In the genomic region with DNA sequence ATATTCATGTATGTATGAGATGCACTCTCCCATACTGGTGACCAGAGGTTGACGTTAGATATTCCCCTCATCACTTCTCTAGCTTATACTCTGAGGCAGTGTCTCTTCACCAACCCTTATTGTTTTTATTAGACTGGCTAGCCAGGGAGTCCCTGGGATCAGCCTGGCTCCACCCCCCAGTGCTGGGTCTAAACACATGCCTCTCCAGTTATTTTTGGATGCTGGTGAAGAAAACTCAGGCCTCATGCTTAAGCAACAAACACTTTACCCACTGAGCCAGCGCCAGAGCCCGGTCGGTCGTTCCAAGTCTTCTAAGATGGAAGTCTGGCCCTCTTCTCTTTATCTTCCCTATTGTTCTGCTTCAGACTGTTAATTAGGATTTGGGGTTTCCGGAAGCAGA, we compare ENCODE assay signal across 11 mouse cellular contexts. TPM values are rescaled to one million over a fixed set of nuclear protein-coding genes. Genes with fewer than 3 reads are reported as not detected.
A peak's percentile ranks its signal among the peaks of the same experiment; 100 is the strongest.
DNase-seq lines count a peak whose midpoint lies in the region; ATAC-seq lines count a peak whose summit lies in the region.
"Had no signal": no experiment of that assay in that cellular context is flagged by ENCODE, and none has a peak within 500 bp of the region (broad histone marks: within the 10 kb centered on the region; RNA-seq: fewer than 3 reads in every experiment).

No protein-coding gene starts in this region.

- H3K4me1 ChIP-seq in heart, embryonic 10.5 days = peaks cover 12% of the 10 kb centered on the region; the same call in 1 of the 2 replicates
- H3K4me1 ChIP-seq in hindbrain, embryonic 14.5 days (replicated peaks; ENCODE audit: control insufficient read depth, insufficient read depth, low read length) = no peaks in the 10 kb centered on the region
- H3K4me1 ChIP-seq: liver, embryonic 12.5 days had no signal

- no peak overlapping the region for H3K4me2 ChIP-seq in hindbrain, embryonic 14.5 days (replicated peaks)
- H3K4me2 ChIP-seq: liver, embryonic 12.5 days had no signal

- peak; percentile 21 for DNase-seq in adrenal gland, postnatal 14 days
- DNase-seq in adrenal gland, postnatal 4 days (ENCODE audit: low spot score in 2 of 2) = no peak
- peak; percentile 32 for DNase-seq in Muller cell, postnatal 12 days (ENCODE audit: inconsistent ontology term)
- no peak for DNase-seq in heart, embryonic 10.5 days (ENCODE audit: low spot score)
- DNase-seq in heart, postnatal 4 days = peak; percentile 63
- DNase-seq in hindbrain, embryonic 14.5 days (ENCODE audit: low spot score) = no peak
- DNase-seq in left cerebral cortex, postnatal 14 days (ENCODE audit: low spot score in 2 of 2) = no peak

- H3K9me3 ChIP-seq in heart, embryonic 10.5 days = no peaks in the 10 kb centered on the region
- H3K9me3 ChIP-seq in hindbrain, embryonic 14.5 days (ENCODE audit: control insufficient read depth, low read length) = no peaks in the 10 kb centered on the region
- H3K9me3 ChIP-seq: liver, embryonic 12.5 days had no signal

- H3K9ac ChIP-seq in hindbrain, embryonic 14.5 days = no peak overlapping the region
- H3K9ac ChIP-seq: liver, embryonic 12.5 days had no signal

- peak overlapping the region; percentile 78 for H3K27ac ChIP-seq in heart, embryonic 10.5 days
- no peak overlapping the region for H3K27ac ChIP-seq in hindbrain, embryonic 14.5 days
- H3K27ac ChIP-seq: liver, embryonic 12.5 days had no signal

- H3K36me3 ChIP-seq in heart, embryonic 10.5 days = no peaks in the 10 kb centered on the region
- no peaks in the 10 kb centered on the region for H3K36me3 ChIP-seq in hindbrain, embryonic 14.5 days (replicated peaks; ENCODE audit: control insufficient read depth, insufficient read depth)
- H3K36me3 ChIP-seq: liver, embryonic 12.5 days had no signal

- H3K4me3 ChIP-seq in heart, embryonic 10.5 days = no peak overlapping the region
- H3K4me3 ChIP-seq in hindbrain, embryonic 14.5 days (replicated peaks; ENCODE audit: low read length) = no peak overlapping the region
- H3K4me3 ChIP-seq: erythroblast, embryonic 14.5 days; liver, embryonic 12.5 days had no signal

- ATAC-seq in frontal cortex, adult (ENCODE audit: low TSS enrichment) = no peak
- ATAC-seq in hindbrain, embryonic 14.5 days (ENCODE audit: low FRiP score) = no peak
- ATAC-seq: intestine, postnatal 0 days; liver, embryonic 12.5 days had no signal

- 53% methylated on average over 6 of the region's 6 CpGs for WGBS in heart, embryonic 10.5 days
- WGBS in hindbrain, embryonic 14.5 days = 69% methylated on average over 6 of the region's 6 CpGs

- no peaks in the 10 kb centered on the region for H3K27me3 ChIP-seq in heart, embryonic 10.5 days (ENCODE audit: insufficient read depth, poor library complexity, severe bottlenecking)
- no peaks in the 10 kb centered on the region for H3K27me3 ChIP-seq in hindbrain, embryonic 14.5 days (ENCODE audit: control insufficient read depth, insufficient read depth, low read length)
- H3K27me3 ChIP-seq: liver, embryonic 12.5 days had no signal

- intact Hi-C loops in left cerebral cortex, postnatal 14 days (cut with DNase I) = no loop called here

RNA-seq across cellular contexts. Expression of a gene that starts 53.6 kb away (rescaled TPM):
- 34.2 and 42.8 TPM in 2 replicates for total RNA-seq in adrenal gland, postnatal 14 days (2021)
- total RNA-seq in adrenal gland, postnatal 4 days (2021) = 10 to 100 TPM; 20.6 to 40.2 TPM
- 53.5 and 54.7 TPM in 2 replicates for polyA plus RNA-seq in heart, embryonic 10.5 days (2016; fragmentation: Nextera tagmentation; extraction: Ambion mirVana)
- 10 to 100 TPM; 63.7 to 68.9 TPM for total RNA-seq in heart, postnatal 4 days (2021)
- 12.0 and 12.7 TPM in 2 replicates for polyA plus RNA-seq in hindbrain, embryonic 14.5 days (2014; fragmentation: Nextera tagmentation; extraction: Ambion mirVana)
- 1 to 10 TPM; 7.3 to 8.4 TPM for total RNA-seq in left cerebral cortex, postnatal 14 days (2021)
- polyA plus RNA-seq: erythroblast, embryonic 14.5 days had no signal

Comparison
In these comparisons a context has a peak if more than half of its experiments do, and no peak if none do; other contexts are left out.
1. DNase-seq: peak in adrenal gland, postnatal 14 days (single experiment), Muller cell, postnatal 12 days (single experiment) and heart, postnatal 4 days (single experiment); none in adrenal gland, postnatal 4 days (0 of 2), heart, embryonic 10.5 days (single experiment), hindbrain, embryonic 14.5 days (single experiment) and left cerebral cortex, postnatal 14 days (0 of 2).